Mouse (Mus musculus): ENCODE results near the gene Prss43.

DNA sequence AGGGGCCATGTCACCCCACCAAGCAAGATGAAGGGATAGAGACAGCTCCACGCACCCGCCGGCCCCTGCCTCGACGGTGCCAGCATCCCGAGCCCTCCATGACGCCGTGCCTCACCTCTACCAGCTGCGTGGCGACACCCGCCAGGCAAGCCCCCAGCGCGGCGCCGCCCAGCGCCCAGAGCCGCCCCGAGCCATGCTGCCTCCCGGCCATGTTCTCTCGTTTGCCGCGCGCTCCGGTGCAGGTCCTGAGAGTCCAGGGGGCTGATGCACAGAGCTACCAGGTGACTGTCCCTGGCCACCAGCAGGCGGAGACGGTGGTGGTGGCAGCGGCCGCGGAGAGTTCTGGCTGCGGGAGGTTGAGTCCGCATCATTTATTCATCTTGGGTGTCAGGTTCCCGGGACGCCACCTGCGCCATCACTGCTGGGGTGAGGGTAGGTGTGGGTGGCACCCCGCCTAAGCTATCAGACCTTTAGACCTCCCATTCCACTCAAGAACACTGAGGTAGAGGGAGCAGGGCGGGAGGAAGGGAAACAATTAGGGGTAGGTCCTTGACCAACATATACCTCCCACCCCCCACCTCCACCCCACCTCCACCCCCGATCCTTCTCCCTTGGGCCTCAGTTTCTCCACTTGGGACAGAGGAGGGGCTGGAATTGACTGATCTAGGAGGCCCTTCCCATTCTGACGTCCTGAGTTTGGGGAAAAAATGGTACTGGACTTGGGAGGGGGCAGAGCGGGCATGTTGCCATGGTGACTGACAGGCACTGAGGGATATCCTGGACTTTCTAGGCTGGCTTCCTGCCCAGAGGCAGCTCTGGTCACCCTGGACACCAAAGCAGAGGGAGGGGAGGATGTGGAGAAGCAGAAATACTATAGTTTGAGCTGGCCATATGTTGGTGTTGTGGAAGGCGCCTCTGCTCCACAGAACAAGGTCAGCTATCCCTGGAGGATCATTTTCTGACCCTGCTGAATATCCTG lies 47.5 kb downstream of the Prss43 start:
- TF ChIP-seq ZC3H11A (IDR thresholded peaks at IDR 0.05; ENCODE audit: borderline replicate concordance, low read depth, low read length) (no peak), MAFK (IDR thresholded peaks at IDR 0.05; ENCODE audit: insufficient read depth, low read depth, low read length) (no peak), HCFC1 (IDR thresholded peaks at IDR 0.05; ENCODE audit: borderline replicate concordance, insufficient read depth, low read length) (no peak), CHD2 (IDR thresholded peaks at IDR 0.05; ENCODE audit: low read depth, low read length) (no peak)
